ENCODE assay signal across 17 mouse cellular contexts in genomic region chr19:6270661-6271060, GRCm38 (mm10). TPM values are rescaled to one million over a fixed set of nuclear protein-coding genes. Genes with fewer than 3 reads are reported as not detected.
DNase-seq lines count a peak whose midpoint lies in the region; ATAC-seq and TF ChIP-seq lines count a peak whose summit lies in the region.
"Had no signal": no experiment of that assay in that cellular context is flagged by ENCODE, and none has a peak within 500 bp of the region (broad histone marks: within the 10 kb centered on the region; RNA-seq: fewer than 3 reads in every experiment).

No protein-coding gene starts in this region.

- ATAC-seq in forebrain, embryonic 13.5 days = no peak
- no peak for ATAC-seq in forebrain, embryonic 12.5 days (ENCODE audit: low FRiP score)
- ATAC-seq in kidney, postnatal 0 days (replicated peaks; ENCODE audit: low FRiP score, low read depth) = no peak
- ATAC-seq in midbrain, postnatal 0 days (ENCODE audit: low FRiP score) = no peak
- ATAC-seq: forebrain, embryonic 16.5 days; inflammation-experienced regulatory T-cells, adult 6 months had no signal

- no peak overlapping the region for H3K4me2 ChIP-seq in forebrain, embryonic 13.5 days
- H3K4me2 ChIP-seq in forebrain, embryonic 12.5 days = no peak overlapping the region
- H3K4me2 ChIP-seq in kidney, postnatal 0 days (ENCODE audit: low read length) = no peak overlapping the region
- no peak overlapping the region for H3K4me2 ChIP-seq in midbrain, postnatal 0 days (ENCODE audit: low read depth, low read length, poor library complexity, severe bottlenecking)
- H3K4me2 ChIP-seq: embryonic facial prominence, embryonic 15.5 days; liver, embryonic 13.5 days; midbrain, embryonic 11.5 days had no signal

- H3K9me3 ChIP-seq in forebrain, embryonic 13.5 days (replicated peaks) = no peaks in the 10 kb centered on the region
- no peaks in the 10 kb centered on the region for H3K9me3 ChIP-seq in forebrain, embryonic 12.5 days
- no peaks in the 10 kb centered on the region for H3K9me3 ChIP-seq in kidney, postnatal 0 days (replicated peaks; ENCODE audit: low read length)
- no peaks in the 10 kb centered on the region for H3K9me3 ChIP-seq in ES-Bruce4 (replicated peaks; ENCODE audit: control insufficient read depth, insufficient read depth, low read length, poor library complexity, severe bottlenecking)
- no peaks in the 10 kb centered on the region for H3K9me3 ChIP-seq in midbrain, postnatal 0 days (ENCODE audit: low read length)
- H3K9me3 ChIP-seq: embryonic facial prominence, embryonic 15.5 days; liver, embryonic 13.5 days had no signal

- DNase-seq in kidney, postnatal 0 days (ENCODE audit: low spot score) = no peak
- DNase-seq in kidney, adult 8-10 months = no peak
- DNase-seq in gastrocnemius, postnatal 25 days = no peak
- no peak for DNase-seq in midbrain, postnatal 0 days (ENCODE audit: low spot score)
- DNase-seq: gastrocnemius, postnatal 36 days; liver, embryonic 13.5 days; thymus, postnatal 14 days had no signal

- peaks cover 9% of the 10 kb centered on the region; the same call in 1 of the 2 replicates for H3K27me3 ChIP-seq in forebrain, embryonic 13.5 days
- peaks cover 15% of the 10 kb centered on the region; the same call in 1 of the 2 replicates for H3K27me3 ChIP-seq in forebrain, embryonic 12.5 days
- no peaks in the 10 kb centered on the region for H3K27me3 ChIP-seq in kidney, postnatal 0 days (ENCODE audit: insufficient read depth, low read length)
- H3K27me3 ChIP-seq in ES-Bruce4 (ENCODE audit: control insufficient read depth, insufficient read depth, low read length, poor library complexity, severe bottlenecking) = no peaks in the 10 kb centered on the region
- no peaks in the 10 kb centered on the region for H3K27me3 ChIP-seq in midbrain, postnatal 0 days (ENCODE audit: insufficient read depth, low read length)
- H3K27me3 ChIP-seq: embryonic facial prominence, embryonic 15.5 days had no signal

- H3K36me3 ChIP-seq in forebrain, embryonic 13.5 days (ENCODE audit: poor library complexity, severe bottlenecking) = no peaks in the 10 kb centered on the region
- no peaks in the 10 kb centered on the region for H3K36me3 ChIP-seq in forebrain, embryonic 12.5 days (replicated peaks)
- H3K36me3 ChIP-seq in kidney, postnatal 0 days (ENCODE audit: insufficient read depth, low read length) = no peaks in the 10 kb centered on the region
- H3K36me3 ChIP-seq in ES-Bruce4 (ENCODE audit: control insufficient read depth, insufficient read depth, low read length, poor library complexity, severe bottlenecking) = no peaks in the 10 kb centered on the region
- no peaks in the 10 kb centered on the region for H3K36me3 ChIP-seq in midbrain, postnatal 0 days (ENCODE audit: insufficient read depth, low read length)
- H3K36me3 ChIP-seq: embryonic facial prominence, embryonic 15.5 days; liver, embryonic 13.5 days had no signal

- peak overlapping the region; percentile 57 for H3K9ac ChIP-seq in forebrain, embryonic 13.5 days
- H3K9ac ChIP-seq in forebrain, embryonic 12.5 days = no peak overlapping the region
- H3K9ac ChIP-seq in kidney, postnatal 0 days (ENCODE audit: low read depth, low read length) = no peak overlapping the region
- peak overlapping the region; percentile 21 for H3K9ac ChIP-seq in ES-Bruce4 (ENCODE audit: low read depth, poor library complexity, severe bottlenecking)
- H3K9ac ChIP-seq in midbrain, postnatal 0 days (replicated peaks; ENCODE audit: low read length, poor library complexity, severe bottlenecking) = no peak overlapping the region
- H3K9ac ChIP-seq: embryonic facial prominence, embryonic 15.5 days had no signal

- no peak overlapping the region for H3K4me3 ChIP-seq in forebrain, embryonic 13.5 days
- H3K4me3 ChIP-seq in forebrain, embryonic 12.5 days (replicated peaks) = no peak overlapping the region
- H3K4me3 ChIP-seq in kidney, postnatal 0 days (replicated peaks; ENCODE audit: low read depth, low read length) = no peak overlapping the region
- H3K4me3 ChIP-seq in ES-Bruce4 (ENCODE audit: low read depth, low read length) = no peak overlapping the region
- no peak overlapping the region for H3K4me3 ChIP-seq in bone marrow, adult 2 months (replicated peaks; ENCODE audit: control insufficient read depth, low read depth, low read length)
- no peak overlapping the region for H3K4me3 ChIP-seq in midbrain, postnatal 0 days (ENCODE audit: low read depth, low read length)
- H3K4me3 ChIP-seq: embryonic facial prominence, embryonic 15.5 days; liver, embryonic 13.5 days had no signal

- H3K4me1 ChIP-seq in forebrain, embryonic 13.5 days = peaks cover 6% of the 10 kb centered on the region
- peaks cover 12% of the 10 kb centered on the region for H3K4me1 ChIP-seq in forebrain, embryonic 12.5 days
- peaks cover 2% of the 10 kb centered on the region; the same call in 1 of the 2 replicates for H3K4me1 ChIP-seq in kidney, postnatal 0 days (replicated peaks; ENCODE audit: insufficient read depth, low read length)
- H3K4me1 ChIP-seq in ES-Bruce4 (ENCODE audit: control insufficient read depth, insufficient read depth, low read length) = peaks cover 14% of the 10 kb centered on the region
- H3K4me1 ChIP-seq in bone marrow, adult 2 months (ENCODE audit: control insufficient read depth, insufficient read depth, low read length) = peaks cover 7% of the 10 kb centered on the region; the same call in 1 of the 2 replicates
- H3K4me1 ChIP-seq in midbrain, postnatal 0 days (ENCODE audit: insufficient read depth, low read length) = no peaks in the 10 kb centered on the region

- 61% methylated on average over 9 of the region's 9 CpGs for WGBS in forebrain, embryonic 13.5 days
- 67% methylated on average over 9 of the region's 9 CpGs for WGBS in forebrain, embryonic 12.5 days
- 68% methylated on average over 9 of the region's 9 CpGs for WGBS in kidney, postnatal 0 days
- 57% methylated on average over 9 of the region's 9 CpGs for WGBS in bone marrow, adult 2 months
- 54% methylated on average over 9 of the region's 9 CpGs for WGBS in midbrain, postnatal 0 days

- H3K27ac ChIP-seq in forebrain, embryonic 13.5 days = no peak overlapping the region
- no peak overlapping the region for H3K27ac ChIP-seq in forebrain, embryonic 12.5 days
- H3K27ac ChIP-seq in kidney, postnatal 0 days = peak overlapping the region; percentile 80
- peak overlapping the region; percentile 94 for H3K27ac ChIP-seq in ES-Bruce4 (ENCODE audit: insufficient read depth, low read length)
- peak overlapping the region; percentile 77 for H3K27ac ChIP-seq in bone marrow, adult 2 months (ENCODE audit: control insufficient read depth, insufficient read depth, low read depth, low read length, poor library complexity)
- no peak overlapping the region for H3K27ac ChIP-seq in midbrain, postnatal 0 days (ENCODE audit: low read depth, low read length)
- H3K27ac ChIP-seq: embryonic facial prominence, embryonic 15.5 days had no signal

- 0 out of 2 replicates have a peak, but pooled peaks have one; percentile 4 for TF ChIP-seq EP300 in ES-Bruce4 (IDR thresholded peaks at IDR 0.05; ENCODE audit: insufficient read depth, low read depth, low read length)

- no peak for TF ChIP-seq CTCF in kidney, postnatal 0 days (IDR thresholded peaks at IDR 0.05; ENCODE audit: low read depth)
- TF ChIP-seq CTCF in ES-Bruce4 (IDR thresholded peaks at IDR 0.05; ENCODE audit: low read depth, low read length) = no peak
- no peak for TF ChIP-seq CTCF in bone marrow, adult 2 months (IDR thresholded peaks at IDR 0.05; ENCODE audit: control insufficient read depth, insufficient read depth, low read length)
- TF ChIP-seq CTCF in midbrain, postnatal 0 days (IDR thresholded peaks at IDR 0.05) = no peak

- TF ChIP-seq POLR2A in ES-Bruce4 (IDR thresholded peaks at IDR 0.05; ENCODE audit: insufficient read depth, low read length) = no peak
- no peak for TF ChIP-seq POLR2A in bone marrow, adult 2 months (IDR thresholded peaks at IDR 0.05; ENCODE audit: borderline replicate concordance, control insufficient read depth, low read depth, low read length)

RNA-seq across cellular contexts. Expression of gene Ehd1, which starts 5.9 kb away (rescaled TPM):
- polyA plus RNA-seq in forebrain, embryonic 13.5 days (2015; fragmentation: Nextera tagmentation; extraction: Ambion mirVana) = 74.3 and 75.6 TPM in 2 replicates
- 86.6 and 89.0 TPM in 2 replicates for polyA plus RNA-seq in forebrain, embryonic 12.5 days (2016; fragmentation: Nextera tagmentation; extraction: Ambion mirVana)
- polyA plus RNA-seq in kidney, postnatal 0 days (2015; fragmentation: Nextera tagmentation; extraction: Ambion mirVana) = 64.2 and 73.4 TPM in 2 replicates
- 81.0 and 81.6 TPM in 2 replicates for polyA plus RNA-seq in ES-Bruce4 (2011; ENCODE audit: insufficient read depth, insufficient read length, low read depth, missing spikeins)
- polyA plus RNA-seq in bone marrow, adult 2 months (2011; ENCODE audit: insufficient read depth, insufficient read length, low replicate concordance, missing spikeins) = 40.0 and 63.1 TPM in 2 replicates
- total RNA-seq in gastrocnemius, postnatal 25 days (2021) = 10 to 100 TPM; 33.1 to 34.3 TPM
- 117 and 139 TPM in 2 replicates for total RNA-seq in midbrain, postnatal 0 days (2014; rRNA removed)
- polyA plus RNA-seq in midbrain, postnatal 0 days (2015; fragmentation: Nextera tagmentation; extraction: Ambion mirVana) = 73.0 and 74.0 TPM in 2 replicates

RNA-seq across cellular contexts. Expression of gene Atg2a, which starts 29.2 kb away (rescaled TPM):
- polyA plus RNA-seq in forebrain, embryonic 13.5 days (2015; fragmentation: Nextera tagmentation; extraction: Ambion mirVana) = 8.9 and 9.7 TPM in 2 replicates
- 12.0 and 14.2 TPM in 2 replicates for polyA plus RNA-seq in forebrain, embryonic 12.5 days (2016; fragmentation: Nextera tagmentation; extraction: Ambion mirVana)
- polyA plus RNA-seq in kidney, postnatal 0 days (2015; fragmentation: Nextera tagmentation; extraction: Ambion mirVana) = 7.0 and 7.8 TPM in 2 replicates
- polyA plus RNA-seq in ES-Bruce4 (2011; ENCODE audit: insufficient read depth, insufficient read length, low read depth, missing spikeins) = 10.9 and 11.1 TPM in 2 replicates
- 17.0 and 36.4 TPM in 2 replicates for polyA plus RNA-seq in bone marrow, adult 2 months (2011; ENCODE audit: insufficient read depth, insufficient read length, low replicate concordance, missing spikeins)
- total RNA-seq in gastrocnemius, postnatal 25 days (2021) = 10 to 100 TPM; 15.3 to 16.7 TPM
- 34.3 and 38.2 TPM in 2 replicates for total RNA-seq in midbrain, postnatal 0 days (2014; rRNA removed)
- 9.6 and 9.7 TPM in 2 replicates for polyA plus RNA-seq in midbrain, postnatal 0 days (2015; fragmentation: Nextera tagmentation; extraction: Ambion mirVana)

RNA-seq across cellular contexts. Expression of gene Ppp2r5b, which starts 35.0 kb away (rescaled TPM):
- 53.7 and 58.8 TPM in 2 replicates for polyA plus RNA-seq in forebrain, embryonic 13.5 days (2015; fragmentation: Nextera tagmentation; extraction: Ambion mirVana)
- polyA plus RNA-seq in forebrain, embryonic 12.5 days (2016; fragmentation: Nextera tagmentation; extraction: Ambion mirVana) = 51.8 and 52.4 TPM in 2 replicates
- polyA plus RNA-seq in kidney, postnatal 0 days (2015; fragmentation: Nextera tagmentation; extraction: Ambion mirVana) = 19.9 and 20.4 TPM in 2 replicates
- 12.2 and 17.1 TPM in 2 replicates for polyA plus RNA-seq in ES-Bruce4 (2011; ENCODE audit: insufficient read depth, insufficient read length, low read depth, missing spikeins)
- polyA plus RNA-seq in bone marrow, adult 2 months (2011; ENCODE audit: insufficient read depth, insufficient read length, low replicate concordance, missing spikeins) = 21.0 and 43.9 TPM in 2 replicates
- total RNA-seq in gastrocnemius, postnatal 25 days (2021) = 10 to 100 TPM; 28.8 to 32.5 TPM
- total RNA-seq in midbrain, postnatal 0 days (2014; rRNA removed) = 248 and 256 TPM in 2 replicates
- 177 and 189 TPM in 2 replicates for polyA plus RNA-seq in midbrain, postnatal 0 days (2015; fragmentation: Nextera tagmentation; extraction: Ambion mirVana)

RNA-seq across cellular contexts. Expression of gene Cdc42bpg, which starts 35.6 kb away (rescaled TPM):
- polyA plus RNA-seq in forebrain, embryonic 13.5 days (2015; fragmentation: Nextera tagmentation; extraction: Ambion mirVana) = 0.22 and 0.39 TPM in 2 replicates
- 0.36 and 0.38 TPM in 2 replicates for polyA plus RNA-seq in forebrain, embryonic 12.5 days (2016; fragmentation: Nextera tagmentation; extraction: Ambion mirVana)
- 1.0 TPM in 2 replicates for polyA plus RNA-seq in kidney, postnatal 0 days (2015; fragmentation: Nextera tagmentation; extraction: Ambion mirVana)
- 57.7 and 60.5 TPM in 2 replicates for polyA plus RNA-seq in ES-Bruce4 (2011; ENCODE audit: insufficient read depth, insufficient read length, low read depth, missing spikeins)
- polyA plus RNA-seq in bone marrow, adult 2 months (2011; ENCODE audit: insufficient read depth, insufficient read length, low replicate concordance, missing spikeins) = 7.2 and 13.6 TPM in 2 replicates
- total RNA-seq in gastrocnemius, postnatal 25 days (2021) = 1 to 10 TPM; 4.0 to 5.1 TPM
- total RNA-seq in midbrain, postnatal 0 days (2014; rRNA removed) = 4.8 and 5.4 TPM in 2 replicates
- 0.20 and 0.67 TPM in 2 replicates for polyA plus RNA-seq in midbrain, postnatal 0 days (2015; fragmentation: Nextera tagmentation; extraction: Ambion mirVana)

RNA-seq across cellular contexts. Expression of gene Gpha2, which starts 44.5 kb away (rescaled TPM):
- polyA plus RNA-seq in forebrain, embryonic 13.5 days (2015; fragmentation: Nextera tagmentation; extraction: Ambion mirVana) = 0.31 TPM in 1 of 2 replicates, not detected in the other
- 0.70 and 0.91 TPM in 2 replicates for polyA plus RNA-seq in forebrain, embryonic 12.5 days (2016; fragmentation: Nextera tagmentation; extraction: Ambion mirVana)
- polyA plus RNA-seq in kidney, postnatal 0 days (2015; fragmentation: Nextera tagmentation; extraction: Ambion mirVana) = 1.6 and 2.1 TPM in 2 replicates
- 1.0 TPM in 1 of 2 replicates, not detected in the other for polyA plus RNA-seq in ES-Bruce4 (2011; ENCODE audit: insufficient read depth, insufficient read length, low read depth, missing spikeins)
- not detected in 2 replicates for polyA plus RNA-seq in bone marrow, adult 2 months (2011; ENCODE audit: insufficient read depth, insufficient read length, low replicate concordance, missing spikeins)
- not detected for total RNA-seq in gastrocnemius, postnatal 25 days (2021)
- not detected in 2 replicates for total RNA-seq in midbrain, postnatal 0 days (2014; rRNA removed)
- polyA plus RNA-seq in midbrain, postnatal 0 days (2015; fragmentation: Nextera tagmentation; extraction: Ambion mirVana) = 0.31 TPM in 1 of 2 replicates, not detected in the other
- total RNA-seq: gastrocnemius, postnatal 36 days; layer of hippocampus, adult 18-20 months; left cerebral cortex, adult 8-10 months had no signal
- polyA plus RNA-seq: forebrain, embryonic 16.5 days; inflammation-experienced regulatory T-cells, adult 6 months had no signal

Comparison
In these comparisons a context has a peak if more than half of its experiments do, and no peak if none do; other contexts are left out.
1. H3K9ac ChIP-seq: peak in forebrain, embryonic 13.5 days (single experiment) and ES-Bruce4 (single experiment); none in forebrain, embryonic 12.5 days (single experiment), kidney, postnatal 0 days (single experiment) and midbrain, postnatal 0 days (single experiment).
2. H3K27ac ChIP-seq: peak in kidney, postnatal 0 days (single experiment), ES-Bruce4 (single experiment) and bone marrow, adult 2 months (single experiment); none in forebrain, embryonic 13.5 days (single experiment), forebrain, embryonic 12.5 days (single experiment) and midbrain, postnatal 0 days (single experiment).